Mouse (Mus musculus): ENCODE data around the gene Hax1.
A peak's percentile ranks its signal among the peaks of the same experiment; 100 is the strongest.

The Hax1 gene

GRCm38 (mm10) chr3:89962059-89962750, 36.4 kb downstream of the Hax1 start:
- peak; percentile 9 for DNase-seq (ENCODE audit: low spot score)

GRCm38 (mm10) chr3:89961436-89961835, 37.1 kb downstream of the Hax1 start:
- DNase-seq (ENCODE audit: low spot score): no peak

- DNase-seq (ENCODE audit: low spot score): peak; percentile 91
These were observed 38.1 kb downstream of the Hax1 start for GRCm38 (mm10) chr3:89960469-89960868.

- DNase-seq (ENCODE audit: low spot score): no peak
These were observed 39.1 kb downstream of the Hax1 start for GRCm38 (mm10) chr3:89959435-89959834.

- DNase-seq (ENCODE audit: low spot score): no peak
These were observed 40.7 kb downstream of the Hax1 start for GRCm38 (mm10) chr3:89957880-89958279.

GRCm38 (mm10) chr3:89956177-89956971, 42.2 kb downstream of the Hax1 start:
- DNase-seq (ENCODE audit: low spot score): no peak

- peak; percentile 92 for DNase-seq (ENCODE audit: low spot score)
These were observed 45.2 kb downstream of the Hax1 start for GRCm38 (mm10) chr3:89953420-89953819.

GRCm38 (mm10) chr3:89948655-89949054, 49.9 kb downstream of the Hax1 start:
- no peak for DNase-seq (ENCODE audit: low spot score)

GRCm38 (mm10) chr3:89948021-89948420, 50.6 kb downstream of the Hax1 start:
- no peak for DNase-seq (ENCODE audit: low spot score)
